Mouse (Mus musculus): ENCODE measurements around the gene Nlrp9a.
"Not testable (repeated sequence)": the region's sequence is repeated elsewhere in the genome, so short reads cannot be mapped to it uniquely, and the experiment has no call there.

Nlrp9a gene

DNA sequence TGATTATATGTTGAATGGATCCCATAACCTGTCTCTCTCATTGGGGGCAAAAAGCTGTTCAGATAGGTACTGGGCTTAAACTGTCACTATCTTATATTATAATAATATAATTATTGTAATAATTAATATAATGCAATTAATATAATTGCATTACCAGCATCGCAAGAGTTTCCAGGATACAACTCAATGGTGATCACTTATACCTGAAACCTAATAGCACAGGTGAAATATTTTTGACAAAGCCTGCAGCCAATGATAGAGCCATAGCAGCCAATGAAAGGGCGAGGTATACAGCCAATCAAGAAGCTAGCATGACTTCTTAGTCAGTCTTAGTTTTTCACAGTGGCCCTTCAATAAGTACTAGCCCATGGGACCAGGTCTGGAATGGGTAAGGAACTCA lies at the start of gene Nlrp9a:
Gene Nlrp9a, plus strand, starts transcription at position 301 of the 400 bp plus-strand sequence.
- DNase-seq (ENCODE audit: low spot score): not testable (repeated sequence)

DNA sequence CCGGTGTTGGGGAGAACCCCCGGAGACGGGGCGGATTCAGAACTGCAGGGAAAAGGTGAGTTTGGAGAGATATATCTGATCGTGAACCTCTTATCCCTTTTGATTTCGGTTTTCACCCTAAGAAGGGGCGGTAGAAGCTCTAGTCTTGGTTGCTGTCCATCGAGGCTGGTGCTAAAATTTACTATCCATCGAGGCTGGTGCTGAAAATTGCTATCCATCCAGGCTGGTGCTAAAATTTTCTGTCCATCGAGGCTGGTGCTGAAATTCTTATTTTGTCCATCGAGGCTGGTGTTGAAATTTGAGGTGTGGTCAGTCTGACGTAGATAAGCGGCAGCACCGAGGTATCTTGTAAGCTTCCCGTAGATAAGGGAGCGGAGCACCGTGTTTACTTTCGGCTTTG lies 45.3 kb upstream of the Nlrp9a start:
- not testable (repeated sequence) for DNase-seq (ENCODE audit: low spot score)

DNA sequence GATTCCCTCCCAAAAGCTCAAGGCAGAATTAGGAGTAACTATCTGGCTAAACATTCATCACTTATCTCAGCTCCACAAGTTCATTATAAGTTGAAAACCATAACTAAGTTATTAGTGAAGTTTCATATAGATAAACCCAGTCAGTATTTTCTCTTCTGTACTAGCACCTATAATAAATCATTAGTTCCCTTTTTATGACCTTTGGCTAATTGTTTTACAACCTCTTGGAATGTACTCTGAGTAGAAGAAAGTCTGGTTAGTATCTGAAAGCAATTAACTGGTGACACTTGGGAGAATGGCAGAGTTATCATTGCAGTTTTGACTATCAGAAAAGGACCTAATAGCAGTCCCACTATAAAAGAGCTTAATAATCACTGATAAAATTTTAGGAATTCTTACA lies 54.3 kb downstream of the Nlrp9a start:
- no peak for DNase-seq (ENCODE audit: low spot score)

DNA sequence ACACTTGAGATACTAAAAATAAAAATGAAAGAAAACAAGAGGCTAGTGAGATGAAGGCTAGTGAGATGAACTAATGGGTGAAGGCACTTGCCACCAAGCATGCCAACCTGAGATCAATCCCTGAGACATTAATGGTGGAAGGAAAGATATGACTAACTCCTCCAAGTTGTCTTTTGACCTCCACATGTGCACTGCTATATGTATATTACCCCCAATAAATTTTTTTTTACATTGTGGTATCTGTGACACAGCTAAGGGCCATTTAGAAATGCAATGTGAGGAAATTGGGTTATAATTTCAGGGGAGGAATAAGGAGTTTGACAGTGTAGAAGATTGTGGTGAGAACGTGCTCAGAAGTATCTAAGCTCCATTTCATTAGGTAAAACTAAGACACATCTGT lies 55.0 kb downstream of the Nlrp9a start:
- no peak for DNase-seq (ENCODE audit: low spot score)

DNA sequence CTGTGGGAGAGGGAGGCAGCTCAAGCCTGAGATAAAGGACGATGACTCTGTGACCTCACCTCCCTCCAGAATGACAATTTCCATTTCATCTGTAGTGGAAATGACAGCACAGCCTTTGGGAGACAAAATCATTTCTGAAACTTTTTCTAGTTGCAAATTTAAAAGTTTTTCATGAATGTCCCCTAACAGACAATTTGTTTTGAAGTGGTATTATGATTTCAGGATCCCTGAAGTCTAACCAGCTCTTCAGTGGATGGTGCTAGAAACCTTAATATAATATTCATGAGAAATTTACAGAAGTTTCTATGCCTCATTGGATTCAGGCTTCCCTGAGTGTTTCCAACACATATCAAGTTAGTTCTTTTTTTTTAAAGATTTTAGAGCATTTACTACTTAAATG lies 83.5 kb downstream of the Nlrp9a start, which contains the start of gene Vmn1r185:
Gene Vmn1r185, minus strand, starts transcription at position 101 of the 400 bp plus-strand sequence.
- DNase-seq (ENCODE audit: low spot score): not testable (repeated sequence)

All from urinary bladder, postnatal 10 days (tissue).